Mouse (Mus musculus): ENCODE measurements at regions not wholly inside any gene's neighbourhood (a gene's known extent, or its start where the extent isn't known, plus 50 kb on each side); places are given as distances from the start of the nearest gene placed in this dataset.
"Not testable (repeated sequence)": the region's sequence is repeated elsewhere in the genome, so short reads cannot be mapped to it uniquely, and the experiment has no call there.

DNA sequence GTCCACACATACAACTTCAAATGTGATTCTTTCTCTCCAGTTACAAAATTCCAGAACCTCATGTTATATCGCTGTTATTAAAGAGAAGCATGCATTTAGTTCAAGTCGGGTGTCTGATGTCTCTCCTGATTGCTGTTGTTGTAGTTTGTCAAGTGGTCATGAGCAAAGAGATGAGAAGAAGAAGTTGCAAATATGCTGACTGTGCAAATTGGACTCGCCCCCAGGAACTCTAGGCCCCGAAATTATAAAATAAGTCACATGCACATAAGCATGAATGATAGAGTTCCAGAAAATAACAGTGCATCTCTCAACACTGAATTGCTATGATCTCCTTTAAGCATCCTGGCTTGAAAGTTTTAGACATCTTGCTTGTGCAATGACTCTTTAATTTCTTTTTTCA is 53.3 kb downstream of the Kif2b start:
- in situ Hi-C loops (cut with MboI, MseI), result no loop called here

DNA sequence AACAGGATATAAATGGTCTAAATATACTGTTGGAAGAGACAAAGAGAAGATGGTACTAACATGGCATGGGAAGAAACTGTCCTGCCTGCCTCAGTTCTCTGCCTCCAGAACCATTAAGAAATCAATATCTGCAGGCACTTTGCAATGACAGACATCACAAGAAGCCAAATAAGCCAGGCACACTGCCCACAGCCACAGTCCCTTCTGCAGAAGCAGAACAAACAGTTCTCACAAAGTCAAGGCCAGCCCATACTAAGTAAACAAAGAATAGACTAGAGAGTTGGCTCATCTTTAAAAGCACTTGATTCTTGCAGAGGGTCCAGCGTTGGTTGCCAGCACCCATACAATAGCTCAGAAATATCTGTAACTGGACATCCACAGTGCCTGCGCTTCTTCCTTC is 98.1 kb downstream of the Kif2b start:
- in situ Hi-C loops (cut with MboI, MseI), result no loop called here

DNA sequence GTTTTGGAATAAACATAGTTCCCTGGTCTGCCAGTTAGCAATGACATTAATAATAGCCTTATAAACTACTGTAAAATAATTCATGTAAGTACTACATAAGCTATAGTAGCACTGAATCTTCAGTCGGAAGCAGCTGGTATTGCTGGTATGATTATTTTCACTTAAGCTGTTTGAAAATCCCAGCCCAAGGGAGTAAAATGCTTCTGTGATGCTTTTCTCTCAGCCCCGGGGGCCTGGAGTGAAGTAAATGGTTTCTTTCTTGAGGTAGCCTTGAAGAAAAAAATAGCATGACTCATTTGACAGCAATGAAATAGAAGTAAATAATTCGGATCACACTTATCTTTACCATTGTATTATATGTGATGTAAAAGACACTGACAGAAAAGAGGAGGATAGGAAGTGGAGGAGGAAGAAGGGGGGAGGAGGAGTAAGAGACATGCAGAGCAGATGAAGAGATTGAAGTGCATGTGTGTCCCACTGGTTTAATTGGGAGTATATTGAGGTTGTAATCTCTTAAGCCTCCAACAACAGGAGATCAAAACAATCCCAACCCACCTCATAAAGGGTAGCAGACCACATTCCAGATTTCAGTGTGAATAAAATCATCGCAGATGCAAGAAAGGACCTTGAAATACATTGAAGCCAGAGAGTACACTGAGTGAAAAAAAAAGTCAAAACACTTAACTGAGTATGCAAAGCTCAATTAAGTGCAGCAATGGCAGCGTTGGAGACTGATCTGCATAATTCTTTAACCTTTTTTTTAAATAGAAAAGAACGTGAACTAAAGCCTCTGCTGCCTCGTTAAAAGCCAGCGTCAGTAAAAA is 113.6 kb downstream of the Kif2b start:
- in situ Hi-C loops (cut with MboI, MseI), result no loop called here

DNA sequence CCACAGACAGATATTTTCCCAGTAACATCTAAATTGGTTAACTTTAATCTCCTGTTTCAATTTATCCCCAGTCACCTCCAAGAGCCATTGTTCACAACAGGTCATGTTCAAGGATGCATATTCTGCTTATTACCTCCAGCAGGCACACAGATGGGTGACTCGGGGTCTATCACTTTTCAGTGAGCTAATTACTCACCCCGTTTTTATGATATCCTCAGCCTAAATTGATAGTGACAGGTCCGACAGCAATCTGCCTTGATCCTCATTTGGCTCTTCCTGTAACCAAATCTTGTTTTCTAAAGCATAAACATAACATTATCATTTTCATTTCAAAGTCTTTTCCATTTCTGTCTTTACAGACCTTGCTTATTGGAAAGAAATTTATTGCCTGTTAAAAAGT is 115.4 kb downstream of the Kif2b start:
- in situ Hi-C loops (cut with MboI, MseI), result no loop called here

DNA sequence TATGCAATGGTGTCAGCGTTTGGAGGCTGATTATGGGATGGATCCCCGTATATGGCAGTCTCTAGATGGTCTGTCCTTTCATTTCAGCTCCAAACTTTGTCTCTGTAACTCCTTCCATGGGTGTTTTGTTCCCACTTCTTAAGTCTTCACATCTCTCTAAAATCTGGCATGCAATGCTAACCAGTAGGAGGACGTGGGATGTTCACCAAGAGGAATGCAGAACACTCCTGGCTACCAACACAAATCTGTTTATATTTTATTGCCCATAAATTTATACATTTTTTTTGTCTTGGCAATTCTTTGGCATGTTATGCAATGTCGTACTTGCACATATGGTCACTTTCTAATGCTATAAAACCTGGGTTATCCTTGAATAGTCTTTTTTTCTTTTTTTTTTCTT is 135.0 kb downstream of the Kif2b start:
- in situ Hi-C loops (cut with MboI, MseI), result no loop called here

DNA sequence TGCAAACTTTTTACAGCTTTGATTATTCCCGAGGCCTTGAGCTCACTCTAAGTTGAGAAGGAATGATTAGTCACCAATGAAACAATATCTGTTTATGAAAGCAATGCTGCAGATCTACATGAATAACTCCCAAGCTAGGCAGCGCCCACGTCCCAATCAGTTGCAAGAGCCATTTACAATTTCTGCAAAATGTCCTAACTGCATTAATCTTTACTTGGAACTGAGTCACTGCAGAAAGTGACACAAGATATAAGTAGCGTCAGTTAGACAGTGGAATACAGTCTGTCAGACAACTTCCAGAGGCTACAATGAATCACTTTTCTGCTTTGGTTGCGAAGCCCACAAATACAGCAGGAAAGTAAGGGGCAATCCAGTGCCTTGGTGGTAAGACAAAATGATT is 145.2 kb downstream of the Kif2b start:
- in situ Hi-C loops (cut with MboI, MseI), result no loop called here

DNA sequence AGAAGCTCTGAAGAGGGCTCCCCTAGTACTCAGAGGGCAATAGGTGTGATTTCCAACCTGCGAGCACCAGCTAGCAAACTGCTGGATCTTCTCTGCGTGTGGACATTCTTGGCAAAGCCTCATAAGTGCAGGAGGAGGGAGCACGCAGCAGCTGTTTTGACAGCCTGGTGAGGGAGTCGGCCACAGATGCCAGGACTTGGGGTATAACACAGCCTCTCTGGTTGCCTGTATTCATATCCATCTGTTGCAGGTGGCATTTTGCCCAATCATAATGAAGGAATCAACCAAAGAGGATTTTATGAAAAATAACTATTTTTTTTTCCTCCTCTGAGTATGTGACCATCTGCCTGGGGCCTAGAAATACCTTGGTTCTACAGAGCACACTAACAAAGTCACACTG is 150.6 kb downstream of the Kif2b start:
- in situ Hi-C loops (cut with MboI, MseI), result no loop called here

DNA sequence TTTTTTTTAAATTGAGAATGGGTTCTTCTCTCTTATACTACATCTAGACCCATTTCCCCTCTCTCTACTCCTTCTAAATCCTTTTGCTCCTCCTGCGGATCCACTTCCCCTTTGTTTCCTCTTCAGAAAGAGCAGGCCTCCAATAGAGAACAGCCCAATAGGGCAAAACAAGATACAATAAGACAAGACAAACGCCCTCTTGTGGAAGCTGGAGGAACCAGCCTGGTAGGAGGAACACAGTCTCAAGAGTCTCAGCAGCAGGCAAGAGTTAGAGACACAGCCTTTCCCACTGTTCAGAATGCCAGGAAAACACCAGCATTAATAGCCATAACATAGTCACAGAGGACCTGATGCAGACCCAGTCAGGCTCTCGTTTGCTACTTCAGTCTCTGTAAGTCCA is 190.2 kb downstream of the Kif2b start:
- in situ Hi-C loops (cut with MboI, MseI), result no loop called here

DNA sequence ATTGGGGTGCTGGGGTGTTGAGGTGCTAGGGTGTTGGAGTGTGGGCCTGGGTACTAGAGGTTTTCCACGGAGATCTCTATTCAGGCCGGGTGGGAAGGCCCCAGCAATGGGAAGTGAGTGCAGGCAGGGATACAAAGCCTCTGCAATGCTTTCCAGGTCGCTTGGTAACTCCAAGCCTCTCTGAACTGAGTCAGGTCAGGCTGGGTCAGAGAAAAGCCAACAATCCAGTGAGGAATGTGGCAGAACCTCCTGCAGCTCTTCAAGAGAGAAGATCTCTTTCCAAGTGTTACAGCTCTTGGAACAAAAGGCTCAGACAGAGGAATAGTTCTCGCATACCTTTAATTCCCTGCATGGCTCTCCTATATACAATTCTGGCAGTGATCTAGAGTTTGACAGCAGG is 220.3 kb downstream of the Kif2b start:
- in situ Hi-C loops (cut with MboI, MseI), result no loop called here

DNA sequence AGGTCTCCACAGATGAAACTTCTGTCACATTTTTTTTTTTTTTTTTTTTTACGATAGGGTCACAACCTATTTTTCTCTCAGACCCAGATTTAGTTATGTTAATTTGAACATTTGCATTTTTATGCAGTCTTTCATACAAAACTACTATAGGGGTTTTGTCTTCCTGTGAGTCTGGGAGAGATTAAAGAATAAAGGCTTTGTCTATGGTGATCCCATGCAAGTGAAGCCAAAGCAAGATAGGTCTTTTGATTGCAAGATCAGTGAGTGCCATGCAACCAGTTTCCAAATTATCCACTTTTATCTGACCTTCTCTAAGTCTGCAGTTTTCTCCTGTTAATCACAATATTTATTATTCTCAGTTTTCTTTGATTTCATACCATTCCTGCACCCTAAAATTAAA is 234.7 kb downstream of the Kif2b start:
- in situ Hi-C loops (cut with MboI, MseI), result no loop called here

DNA sequence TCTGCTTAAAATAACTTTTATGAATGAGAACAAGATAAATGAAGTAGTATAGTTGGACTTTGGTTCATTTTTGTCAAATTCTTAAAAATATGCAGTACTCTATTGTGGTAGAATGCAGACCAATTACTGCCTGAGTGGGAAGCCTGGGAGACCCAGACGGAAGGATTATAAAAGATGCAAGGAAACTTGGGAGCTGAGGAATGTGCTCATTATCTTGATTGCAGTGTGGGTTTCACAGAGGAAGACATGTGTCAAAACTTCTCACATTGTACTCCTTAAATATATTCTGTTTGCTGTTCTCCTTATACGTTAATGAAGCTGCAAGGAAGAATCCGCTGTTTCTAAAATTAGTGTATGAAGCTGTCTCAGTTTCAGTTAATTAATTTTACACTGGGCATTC is 244.3 kb downstream of the Kif2b start:
- in situ Hi-C loops (cut with MboI, MseI), result no loop called here

DNA sequence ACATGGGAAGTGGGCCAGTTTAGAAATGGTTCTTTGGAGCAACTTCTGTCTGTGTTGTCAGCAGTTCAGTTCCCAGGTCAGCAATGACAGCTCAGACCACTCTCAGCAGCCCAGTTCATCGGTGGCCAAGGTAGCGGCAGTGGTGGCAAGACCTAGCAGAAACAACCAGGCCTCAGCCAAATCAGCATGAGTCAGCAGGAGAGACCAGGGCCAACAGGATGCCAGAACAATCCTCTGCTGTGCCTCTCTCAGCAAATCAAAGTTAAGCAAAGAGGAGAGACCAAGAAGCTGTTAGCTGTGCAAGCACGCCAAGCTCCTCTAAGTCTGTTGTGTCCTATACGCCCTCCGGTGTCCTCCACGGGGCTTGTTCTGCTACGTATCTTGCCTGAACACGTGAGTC is 249.8 kb downstream of the Kif2b start:
- in situ Hi-C loops (cut with MboI, MseI), result no loop called here

DNA sequence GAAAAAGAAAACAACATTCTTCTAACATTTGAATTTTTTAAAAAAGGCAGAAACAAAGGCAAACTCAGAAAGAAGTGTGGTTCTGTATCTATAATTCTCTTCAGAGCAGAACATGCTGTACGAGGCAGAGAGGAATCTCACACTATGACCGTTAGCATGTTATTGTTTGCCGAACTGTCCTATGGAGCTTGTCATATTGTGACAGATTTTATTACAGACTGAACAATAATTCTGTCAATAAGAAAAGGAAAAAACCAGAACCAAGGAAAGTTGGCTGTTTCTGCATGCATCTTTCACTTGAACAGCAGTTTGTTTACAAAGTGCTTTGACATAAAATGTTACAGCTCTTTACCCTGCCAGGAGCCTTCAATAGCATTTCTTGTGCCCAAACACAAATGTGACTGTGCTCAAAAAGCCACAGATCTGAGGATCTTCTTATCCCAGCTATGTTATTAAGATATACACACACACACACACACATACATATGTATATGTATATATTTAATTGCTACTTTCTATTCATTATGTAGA is 267.1 kb downstream of the Kif2b start:
- in situ Hi-C loops (cut with MboI, MseI), result no loop called here

DNA sequence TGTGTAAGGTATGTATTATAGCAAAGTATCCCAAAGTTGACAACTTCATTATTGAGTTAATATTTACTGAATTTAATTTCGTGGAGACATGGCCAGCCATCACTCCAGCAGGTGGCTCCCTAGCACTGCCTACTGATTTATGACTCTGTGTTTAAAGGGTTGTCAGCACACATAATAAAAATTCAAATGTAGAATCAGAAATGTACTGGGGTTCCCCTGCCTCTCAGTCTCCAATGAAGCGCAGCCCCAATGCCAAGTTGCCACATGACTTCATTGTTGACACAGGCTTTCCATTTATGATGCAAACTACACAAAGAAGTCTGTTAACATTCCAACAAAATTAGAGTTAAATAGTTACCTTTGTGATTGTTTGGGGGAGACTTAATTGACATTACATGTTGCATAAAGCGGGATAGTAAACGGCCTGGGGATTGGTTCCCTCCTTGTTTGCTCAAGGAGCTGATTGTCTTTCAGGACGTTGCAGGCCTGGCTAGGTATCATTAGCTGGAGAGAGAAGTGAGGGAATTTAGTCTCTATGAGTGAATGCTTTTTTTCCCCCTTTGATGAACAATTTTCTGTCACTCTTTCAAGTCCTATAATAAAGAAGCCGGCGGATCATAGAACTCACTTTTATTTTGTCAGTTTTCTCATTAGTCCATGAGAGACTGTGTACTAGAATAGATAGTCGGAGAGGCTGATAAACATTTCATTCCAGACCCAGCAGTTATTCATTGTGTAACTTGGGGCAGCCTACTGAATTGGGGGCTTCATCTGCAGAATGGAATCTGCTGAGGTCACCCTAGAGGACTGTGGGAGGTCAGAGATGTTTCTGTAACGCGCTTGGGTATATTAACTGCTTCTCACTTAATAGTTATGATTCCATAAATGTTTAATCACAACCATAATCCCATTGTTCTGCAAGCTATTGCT is 287.9 kb downstream of the Kif2b start:
- in situ Hi-C loops (cut with MboI, MseI), result loop anchor here (10.0 kb wide), 2 partner anchors 545 to 1525 kb away; no protein-coding TSS in a partner anchor

DNA sequence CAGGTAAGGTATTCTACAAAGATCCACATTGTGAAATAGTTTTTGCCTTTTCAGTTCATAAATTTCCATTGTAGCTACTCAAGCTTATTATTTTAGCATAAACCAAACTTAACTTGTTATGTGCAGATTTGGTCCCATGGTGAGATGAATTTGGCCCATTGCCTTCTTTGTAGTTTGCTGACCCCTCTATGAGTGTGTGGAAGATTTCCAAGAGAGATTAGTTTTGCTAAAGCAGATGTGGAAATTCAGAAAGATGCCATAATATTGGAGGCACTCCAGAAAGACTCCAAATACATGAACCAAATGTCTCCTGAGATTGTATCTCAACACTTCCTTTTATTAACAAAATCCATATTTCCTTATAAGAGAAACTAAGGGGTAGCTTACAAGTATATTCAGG is 291.0 kb downstream of the Kif2b start:
- in situ Hi-C loops (cut with MboI, MseI), result loop anchor here (10.0 kb wide), 1 partner anchor 548 kb away; no protein-coding TSS in a partner anchor

DNA sequence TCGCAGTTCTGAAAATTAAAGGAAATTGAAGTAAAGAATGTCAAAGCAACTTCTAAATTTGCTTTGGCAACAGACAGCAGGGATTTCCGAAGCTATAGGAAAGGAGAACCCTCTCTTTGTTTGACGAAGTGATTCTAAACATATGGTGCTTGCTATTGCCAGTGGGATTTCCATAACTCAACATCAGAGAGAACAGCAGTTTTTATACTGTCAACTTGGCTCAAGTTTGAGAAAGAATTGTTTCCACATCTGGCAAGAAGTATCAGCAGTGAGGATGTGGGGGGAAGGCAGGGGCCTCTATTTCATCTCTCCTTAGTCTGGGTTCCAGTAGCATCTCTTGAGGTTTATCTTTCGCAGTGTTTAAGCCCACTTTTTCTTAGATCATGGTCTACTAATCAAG is 315.1 kb downstream of the Kif2b start:
- in situ Hi-C loops (cut with MboI, MseI), result no loop called here

DNA sequence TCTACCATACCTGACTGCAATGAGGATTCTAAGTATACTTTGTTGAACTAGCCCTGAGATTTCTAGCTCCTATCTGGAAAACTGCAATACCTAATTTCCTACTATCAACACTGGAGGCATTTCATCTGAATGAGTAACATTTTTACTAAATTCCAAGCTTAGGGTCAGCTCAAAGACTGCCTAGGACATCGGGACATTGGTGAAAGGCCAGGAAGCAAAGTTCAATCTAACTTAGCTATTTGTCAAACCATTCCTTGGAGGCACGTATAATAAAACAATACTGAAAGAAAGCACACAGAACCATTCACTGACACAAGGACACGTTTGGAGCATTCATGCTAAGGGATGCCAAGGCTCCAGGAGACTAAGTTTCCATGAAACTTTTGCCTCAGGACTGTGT is 335.3 kb downstream of the Kif2b start:
- in situ Hi-C loops (cut with MboI, MseI), result not testable (repeated sequence)

DNA sequence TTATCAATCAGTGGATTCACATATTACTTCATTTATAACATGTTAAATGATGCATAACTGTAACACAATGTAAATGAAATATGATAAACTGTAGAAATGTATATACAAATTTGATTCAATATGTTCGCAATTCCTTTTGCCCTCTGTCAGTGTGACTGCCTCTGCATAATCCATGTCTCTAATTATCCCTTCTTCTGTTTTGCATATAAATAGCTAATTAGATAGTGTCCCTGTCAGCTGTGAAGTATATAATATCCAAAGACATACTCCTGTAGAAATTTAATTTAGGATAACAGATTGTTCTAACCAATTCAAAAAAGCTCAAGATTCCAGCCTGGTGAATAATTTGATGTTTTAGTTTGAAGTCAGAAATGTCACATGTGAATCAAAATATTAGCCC is 361.2 kb downstream of the Kif2b start:
- in situ Hi-C loops (cut with MboI, MseI), result no loop called here

DNA sequence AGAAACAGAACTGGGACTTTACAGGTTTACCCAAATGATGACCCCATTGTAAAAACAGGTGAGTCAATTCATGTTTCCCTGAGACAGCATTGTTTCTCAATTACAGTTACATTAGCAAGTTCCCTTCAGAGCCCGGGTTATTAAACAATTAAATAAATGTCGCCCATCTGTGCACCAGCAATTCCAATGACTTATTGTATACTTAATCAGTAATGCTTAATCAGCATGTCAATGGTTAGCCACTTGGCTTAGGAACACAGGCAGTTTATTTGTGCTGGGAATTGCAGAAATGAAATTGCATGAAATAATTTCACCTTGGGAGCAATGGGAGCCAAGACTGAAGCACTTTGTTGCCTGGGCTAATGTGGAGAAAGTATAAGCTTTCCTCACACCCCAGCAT is 364.3 kb downstream of the Kif2b start:
- in situ Hi-C loops (cut with MboI, MseI), result no loop called here

DNA sequence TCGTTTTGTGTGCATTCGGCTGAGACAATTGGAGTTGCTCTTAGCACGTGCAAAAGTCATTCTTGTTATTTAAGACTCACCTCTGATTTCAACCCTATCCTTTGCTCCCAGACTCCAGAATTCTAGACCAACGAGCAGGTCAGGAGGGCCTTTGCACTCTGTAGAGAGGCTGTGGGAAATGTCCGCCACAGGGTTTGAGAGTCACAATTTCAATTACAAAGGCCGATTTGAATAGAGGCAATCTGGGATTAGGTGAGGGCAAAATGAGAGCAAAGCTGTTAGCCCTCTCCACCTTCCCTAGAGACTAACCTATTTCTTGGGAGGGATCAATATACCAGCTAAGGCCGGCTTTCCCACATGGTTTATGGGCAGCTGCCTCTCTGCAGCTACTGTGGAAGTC is 370.9 kb downstream of the Kif2b start:
- in situ Hi-C loops (cut with MboI, MseI), result no loop called here

DNA sequence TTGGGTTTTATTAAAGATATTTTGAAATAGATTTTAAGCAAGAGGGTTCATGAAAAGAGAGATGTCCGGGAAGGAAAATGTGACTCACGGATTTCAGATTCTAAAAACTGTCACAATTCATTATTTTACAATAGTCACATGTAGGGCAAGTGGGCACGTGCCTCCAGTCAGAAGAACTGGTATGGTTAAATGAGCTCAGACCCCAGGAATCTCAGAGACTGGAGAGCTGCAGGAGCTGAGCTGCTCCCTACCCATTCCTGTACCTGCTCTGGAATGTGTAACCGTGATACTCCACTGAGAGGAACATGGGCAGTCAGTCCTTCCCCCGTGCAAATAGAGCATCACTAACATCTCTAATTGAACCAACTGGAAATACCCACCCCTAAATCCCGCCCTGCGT is 372.9 kb downstream of the Kif2b start:
- in situ Hi-C loops (cut with MboI, MseI), result no loop called here

DNA sequence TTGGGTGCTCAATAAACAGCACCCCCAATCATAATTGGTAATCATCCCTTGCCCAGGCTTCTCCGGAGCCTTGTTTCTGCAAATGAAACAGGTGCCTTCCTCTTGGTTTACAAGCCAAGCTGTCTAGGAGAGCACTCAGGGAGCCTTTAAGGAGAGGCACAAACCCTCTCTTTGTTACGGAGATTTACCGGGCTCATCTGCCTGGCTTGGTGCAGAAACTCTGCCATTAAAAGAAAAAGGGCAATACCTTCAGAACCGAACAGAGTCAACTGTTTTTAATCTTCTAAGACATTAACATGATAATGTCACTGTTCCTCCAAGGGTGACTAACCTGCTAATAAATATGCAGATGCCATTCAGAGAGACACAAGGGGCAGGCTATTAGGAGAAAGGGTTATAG is 380.5 kb downstream of the Kif2b start:
- in situ Hi-C loops (cut with MboI, MseI), result no loop called here

DNA sequence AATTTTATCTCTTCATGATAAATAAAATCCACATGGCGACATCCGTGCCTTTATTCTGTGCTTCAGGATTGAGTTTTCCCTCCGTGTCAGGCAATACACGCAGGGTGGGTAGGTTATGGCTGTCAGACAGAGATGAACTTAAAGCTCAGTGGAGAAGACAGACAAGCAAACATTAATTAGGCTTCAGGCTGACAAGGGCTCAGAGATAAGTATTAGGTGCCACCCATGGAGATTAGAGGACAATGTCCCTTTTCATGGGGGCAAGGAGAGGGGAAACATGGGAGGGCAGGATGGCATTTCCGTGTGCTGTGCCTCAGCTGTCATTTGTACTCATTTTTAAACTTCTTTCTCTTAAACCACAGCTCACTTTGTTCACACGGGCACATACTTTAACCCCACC is 381.0 kb downstream of the Kif2b start:
- in situ Hi-C loops (cut with MboI, MseI), result no loop called here

Data from regulatory T cell (primary cell).